8 mouse cellular contexts compared by ENCODE assay signal in the genomic region with DNA sequence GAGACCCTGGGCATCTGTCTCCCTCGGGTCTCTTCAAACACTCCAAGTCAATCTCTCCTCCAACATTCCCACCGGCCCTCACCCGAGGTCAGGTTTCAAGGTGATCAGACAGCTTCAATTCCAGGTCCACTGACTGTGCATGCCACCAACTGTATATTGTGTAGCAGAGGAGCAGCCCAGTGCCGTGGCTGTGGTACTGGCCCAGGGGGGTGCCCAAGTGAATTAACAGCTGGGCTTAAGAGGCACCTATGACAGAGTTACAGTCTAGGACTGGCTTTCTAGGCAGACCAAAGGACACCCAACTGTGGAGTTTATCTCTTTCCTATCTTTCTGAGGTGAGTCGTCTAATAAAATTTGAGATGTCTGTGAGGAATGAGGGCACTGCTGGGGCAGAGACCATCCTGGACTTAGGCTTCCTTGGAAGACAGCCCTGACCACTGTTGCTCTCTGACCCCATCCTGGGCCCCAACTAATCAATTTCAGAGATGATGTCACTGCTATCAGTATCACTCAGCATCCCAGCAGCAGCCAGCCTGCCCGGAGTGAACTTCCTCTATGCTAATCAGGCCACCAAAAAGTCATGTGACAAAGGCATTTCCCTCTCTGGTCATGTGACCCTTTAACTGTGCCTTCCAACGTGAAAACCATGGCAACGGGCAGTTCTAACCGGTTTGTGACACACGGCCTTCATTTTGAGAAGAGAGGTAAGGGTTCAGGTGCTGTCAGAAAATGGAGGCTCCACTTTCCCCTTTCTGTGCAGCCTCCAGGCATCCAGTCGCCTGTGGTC. TPM values are rescaled to one million over a fixed set of nuclear protein-coding genes. Genes with fewer than 3 reads are reported as not detected.
DNase-seq lines count a peak whose midpoint lies in the region; ATAC-seq lines count a peak whose summit lies in the region.

No protein-coding gene starts in this region.

- intact Hi-C loops in heart, postnatal 25 days (cut with DNase I) = loop anchor here (2.0 to 5.0 kb wide), 3 partner anchors 37 to 251 kb away; partner anchors contain the start of gene Ncan
- intact Hi-C loops in left cerebral cortex, postnatal 36 days (cut with DNase I) = loop anchor here (5.0 to 10.0 kb wide), 4 partner anchors 77 to 315 kb away; partner anchors contain the start of genes Armc6, Gatad2a, Ncan and Sugp2

- H3K9me3 ChIP-seq in embryonic facial prominence, embryonic 15.5 days (replicated peaks) = no peaks in the 10 kb centered on the region

- DNase-seq in CD8-positive naive resting alpha-beta T cell, adult 2 months (ENCODE audit: low read depth in 2 of 2, low spot score in 2 of 2) = peak; percentile 61 to 80
- DNase-seq in NIH3T3 (ENCODE audit: low read depth) = peak; percentile 46
- DNase-seq in heart, postnatal 25 days (ENCODE audit: low spot score) = peak; percentile 49
- peak; percentile 79 to 86 for DNase-seq in kidney, postnatal 4 days
- DNase-seq in spleen, postnatal 36 days (ENCODE audit: low spot score in 2 of 2) = peak; percentile 85 to 91
- no peak for DNase-seq in left cerebral cortex, postnatal 36 days (ENCODE audit: low spot score in 2 of 2)

- no peak for ATAC-seq in embryonic facial prominence, embryonic 15.5 days (ENCODE audit: insufficient number of reproducible peaks, low FRiP score, low TSS enrichment, low read depth)
- ATAC-seq in megakaryocyte-erythroid progenitor cell, adult 5-6 weeks (replicated peaks; ENCODE audit: low FRiP score, low TSS enrichment, poor library complexity, severe bottlenecking) = peak; percentile 48

- H3K36me3 ChIP-seq in embryonic facial prominence, embryonic 15.5 days = peaks cover 29% of the 10 kb centered on the region

- no peak overlapping the region for H3K4me2 ChIP-seq in embryonic facial prominence, embryonic 15.5 days (replicated peaks)

- no peaks in the 10 kb centered on the region for H3K27me3 ChIP-seq in embryonic facial prominence, embryonic 15.5 days

- WGBS in embryonic facial prominence, embryonic 15.5 days = 26% methylated on average over 11 of the region's 11 CpGs

- H3K4me1 ChIP-seq in embryonic facial prominence, embryonic 15.5 days = peaks cover 28% of the 10 kb centered on the region

- H3K27ac ChIP-seq in embryonic facial prominence, embryonic 15.5 days (replicated peaks) = peak overlapping the region; percentile 29

- H3K9ac ChIP-seq in embryonic facial prominence, embryonic 15.5 days = no peak overlapping the region

- no peak overlapping the region for H3K4me3 ChIP-seq in embryonic facial prominence, embryonic 15.5 days (replicated peaks)

RNA-seq across cellular contexts. Expression of gene Yjefn3, which starts 17.6 kb away (rescaled TPM):
- 4.0 and 5.3 TPM in 2 replicates for polyA plus RNA-seq in embryonic facial prominence, embryonic 15.5 days (2015; fragmentation: Nextera tagmentation; extraction: Ambion mirVana)
- total RNA-seq in heart, postnatal 25 days (2021) = 10 to 100 TPM in 1 of 2 experiments, 1 to 10 TPM in 1; 9.6 to 14.8 TPM
- total RNA-seq in megakaryocyte-erythroid progenitor cell, adult 5-6 weeks (2014; fragmentation: Nextera tagmentation) = not detected in 2 replicates
- total RNA-seq in megakaryocyte-erythroid progenitor cell, adult 5-6 weeks (2017) = not detected in 2 replicates
- total RNA-seq in left cerebral cortex, postnatal 36 days (2021) = 10 to 100 TPM; 23.7 to 31.3 TPM

RNA-seq across cellular contexts. Expression of gene Ndufa13, which starts 17.7 kb away (rescaled TPM):
- 178 and 188 TPM in 2 replicates for polyA plus RNA-seq in embryonic facial prominence, embryonic 15.5 days (2015; fragmentation: Nextera tagmentation; extraction: Ambion mirVana)
- 100 to 1,000 TPM; 446 to 456 TPM for total RNA-seq in heart, postnatal 25 days (2021)
- total RNA-seq in megakaryocyte-erythroid progenitor cell, adult 5-6 weeks (2014; fragmentation: Nextera tagmentation) = 110 and 122 TPM in 2 replicates
- total RNA-seq in megakaryocyte-erythroid progenitor cell, adult 5-6 weeks (2017) = 91.6 and 99.6 TPM in 2 replicates
- 100 to 1,000 TPM; 144 to 161 TPM for total RNA-seq in left cerebral cortex, postnatal 36 days (2021)

RNA-seq across cellular contexts. Expression of gene Tssk6, which starts 18.1 kb away (rescaled TPM):
- polyA plus RNA-seq in embryonic facial prominence, embryonic 15.5 days (2015; fragmentation: Nextera tagmentation; extraction: Ambion mirVana) = 3.6 and 4.0 TPM in 2 replicates
- total RNA-seq in heart, postnatal 25 days (2021) = under 1 TPM in 1 of 2 experiments, not detected in 1; 0.20 TPM
- total RNA-seq in megakaryocyte-erythroid progenitor cell, adult 5-6 weeks (2014; fragmentation: Nextera tagmentation) = 1.4 TPM in 1 of 2 replicates, not detected in the other
- 0.15 TPM in 1 of 2 replicates, not detected in the other for total RNA-seq in megakaryocyte-erythroid progenitor cell, adult 5-6 weeks (2017)
- total RNA-seq in left cerebral cortex, postnatal 36 days (2021) = under 1 TPM in 1 of 2 experiments, not detected in 1; 0.32 TPM

RNA-seq across cellular contexts. Expression of gene Cilp2, which starts 32.6 kb away (rescaled TPM):
- polyA plus RNA-seq in embryonic facial prominence, embryonic 15.5 days (2015; fragmentation: Nextera tagmentation; extraction: Ambion mirVana) = 1.1 and 1.2 TPM in 2 replicates
- 1 to 10 TPM; 2.8 to 2.9 TPM for total RNA-seq in heart, postnatal 25 days (2021)
- total RNA-seq in megakaryocyte-erythroid progenitor cell, adult 5-6 weeks (2014; fragmentation: Nextera tagmentation) = not detected in 2 replicates
- not detected in 2 replicates for total RNA-seq in megakaryocyte-erythroid progenitor cell, adult 5-6 weeks (2017)
- total RNA-seq in left cerebral cortex, postnatal 36 days (2021) = 1 to 10 TPM in 1 of 2 experiments, under 1 TPM in 1; 0.91 to 1.0 TPM

Comparison
In these comparisons a context has a peak if more than half of its experiments do, and no peak if none do; other contexts are left out.
1. DNase-seq: peak in CD8-positive naive resting alpha-beta T cell, adult 2 months (2 of 2), NIH3T3 (single experiment), heart, postnatal 25 days (single experiment), kidney, postnatal 4 days (2 of 2) and spleen, postnatal 36 days (2 of 2); none in left cerebral cortex, postnatal 36 days (0 of 2).
2. RNA of gene Yjefn3, which starts 17.6 kb away (total RNA-seq): 23.7 to 31.3 TPM in left cerebral cortex, postnatal 36 days and 9.6 to 14.8 TPM in heart, postnatal 25 days; not detected in megakaryocyte-erythroid progenitor cell, adult 5-6 weeks; every median in the first group is over 10 times any median in the second.